Mouse (Mus musculus): Measurements from ENCODE around the gene Btaf1.

Gene Btaf1

GRCm38 (mm10) chr19:36913064-36913463, 12.8 kb upstream of the Btaf1 start:
- ChIA-PET POLR2A (interaction anchor here in 2 of 4 experiments (0.6 to 3.7 kb wide), 7 partner anchors 9 to 464 kb away, joined by 3 to 39 read pairs (median 3); partner anchors contain the start of gene Kif11 (in 1 of the 2)), CTCF (no interaction called here)

GRCm38 (mm10) chr19:36916206-36916605, 9.7 kb upstream of the Btaf1 start:
- POLR2A ChIA-PET: interaction anchor here in 2 of 4 experiments (0.6 to 4.5 kb wide), 10 partner anchors 10 to 689 kb away, joined by 3 to 56 read pairs (median 3); partner anchors contain the start of genes Btaf1 (in 1 of the 2) and Kif11 (in 1 of the 2)
- CTCF ChIA-PET: interaction anchor here in 2 of 4 experiments (0.7 to 0.9 kb wide), 2 partner anchors 10 to 73 kb away, joined by 3 to 5 read pairs; no protein-coding TSS in a partner anchor

GRCm38 (mm10) chr19:36916876-36917389, 8.9 kb upstream of the Btaf1 start:
- CTCF ChIA-PET: interaction anchor here in 1 of 4 experiments (0.6 kb wide), 1 partner anchor 101 kb away, joined by 7 read pairs; no protein-coding TSS in a partner anchor
- POLR2A ChIA-PET: interaction anchor here in 2 of 4 experiments (0.6 to 4.5 kb wide), 9 partner anchors 9 to 689 kb away, joined by 3 to 56 read pairs (median 4); partner anchors contain the start of genes Kif11 (in 2 of the 2) and Btaf1 (in 1 of the 2)

- ChIA-PET CTCF (interaction anchor here (0.8 to 2.3 kb wide), 17 partner anchors 9 to 1199 kb away, joined by 3 to 42 read pairs (median 4); no protein-coding TSS in a partner anchor), POLR2A (interaction anchor here (0.5 to 4.5 kb wide), 48 partner anchors 7 to 655 kb away, joined by 3 to 56 read pairs (median 4); partner anchors contain the start of genes Tnks2 (in 3 of the 4), Btaf1 (in 1 of the 4), Kif11 (in 1 of the 4) and Ppp1r3c (in 1 of the 4))
These were observed 7.2 kb upstream of the Btaf1 start for GRCm38 (mm10) chr19:36918441-36919301.

- CTCF ChIA-PET: interaction anchor here (0.8 to 2.3 kb wide), 13 partner anchors 9 to 182 kb away, joined by 3 to 42 read pairs (median 4); no protein-coding TSS in a partner anchor
- POLR2A ChIA-PET: interaction anchor here in 3 of 4 experiments (0.9 to 4.5 kb wide), 28 partner anchors 8 to 654 kb away, joined by 3 to 56 read pairs (median 6); partner anchors contain the start of genes Kif11 (in 1 of the 3), Ppp1r3c (in 1 of the 3) and Tnks2 (in 1 of the 3)
These were observed 6.4 kb upstream of the Btaf1 start, which contains the start of gene Fgfbp3 for GRCm38 (mm10) chr19:36919466-36919865. Gene Fgfbp3 (minus strand): TSS chr19:36919615.

- ChIA-PET CTCF (interaction anchor here (0.5 to 2.9 kb wide), 25 partner anchors 10 to 452 kb away, joined by 3 to 34 read pairs (median 5); no protein-coding TSS in a partner anchor), POLR2A (interaction anchor here in 2 of 4 experiments (0.5 to 3.7 kb wide), 18 partner anchors 9 to 454 kb away, joined by 3 to 22 read pairs (median 4); partner anchors contain the start of genes Kif11 (in 1 of the 2) and Ppp1r3c (in 1 of the 2))
These were observed 3.9 kb upstream of the Btaf1 start for GRCm38 (mm10) chr19:36922015-36922414.

- CTCF ChIA-PET: interaction anchor here (0.6 to 2.9 kb wide), 10 partner anchors 13 to 122 kb away, joined by 3 to 34 read pairs (median 4); no protein-coding TSS in a partner anchor
These were observed 2.9 kb upstream of the Btaf1 start for GRCm38 (mm10) chr19:36922936-36923335.

GRCm38 (mm10) chr19:36926553-36927236, 816 bp downstream of the Btaf1 start:
- POLR2A ChIA-PET: interaction anchor here (0.5 to 8.7 kb wide), 67 partner anchors 8 to 1505 kb away, joined by 3 to 58 read pairs (median 4); partner anchors contain the start of genes Kif11 (in 2 of the 4), Fgfbp3 (in 1 of the 4), March5 (in 1 of the 4) and Ppp1r3c (in 1 of the 4)

More at GRCm38 (mm10) chr19:36922936-36923335, 2.9 kb upstream of the Btaf1 start:
- POLR2A ChIA-PET: interaction anchor here in 2 of 4 experiments (0.9 to 3.7 kb wide), 13 partner anchors 8 to 453 kb away, joined by 3 to 22 read pairs (median 4); partner anchors contain the start of gene Kif11 (in 1 of the 2)

GRCm38 (mm10) chr19:36927800-36928361, 2.0 kb downstream of the Btaf1 start:
- CTCF ChIA-PET: interaction anchor here (0.7 to 1.1 kb wide), 4 partner anchors 12 to 529 kb away, joined by 3 to 7 read pairs (median 3); no protein-coding TSS in a partner anchor

More at GRCm38 (mm10) chr19:36926553-36927236, 816 bp downstream of the Btaf1 start:
- CTCF ChIA-PET: interaction anchor here in 3 of 4 experiments (0.5 to 2.4 kb wide), 8 partner anchors 16 to 498 kb away, joined by 3 to 14 read pairs (median 5); no protein-coding TSS in a partner anchor

GRCm38 (mm10) chr19:36929816-36930215, 3.9 kb downstream of the Btaf1 start:
- POLR2A ChIA-PET: interaction anchor here in 3 of 4 experiments (0.6 to 8.7 kb wide), 14 partner anchors 8 to 542 kb away, joined by 3 to 58 read pairs (median 4); partner anchors contain the start of gene Fgfbp3 (in 1 of the 3)
- CTCF ChIA-PET: interaction anchor here in 1 of 4 experiments (0.9 kb wide), 1 partner anchor 20 kb away, joined by 3 read pairs; no protein-coding TSS in a partner anchor

More at GRCm38 (mm10) chr19:36927800-36928361, 2.0 kb downstream of the Btaf1 start:
- POLR2A ChIA-PET: interaction anchor here in 3 of 4 experiments (0.7 to 8.7 kb wide), 12 partner anchors 8 to 783 kb away, joined by 3 to 58 read pairs (median 5); partner anchors contain the start of gene Fgfbp3 (in 2 of the 3)

GRCm38 (mm10) chr19:36932097-36932496, 6.2 kb downstream of the Btaf1 start:
- ChIA-PET CTCF (interaction anchor here in 2 of 4 experiments (0.6 to 1.3 kb wide), 3 partner anchors 8 to 670 kb away, joined by 3 read pairs; no protein-coding TSS in a partner anchor), POLR2A (interaction anchor here in 2 of 4 experiments (0.6 to 8.7 kb wide), 9 partner anchors 8 to 424 kb away, joined by 3 to 58 read pairs (median 3); partner anchors contain the start of gene Fgfbp3 (in 1 of the 2))

GRCm38 (mm10) chr19:36932613-36933012, 6.7 kb downstream of the Btaf1 start:
- POLR2A ChIA-PET: interaction anchor here in 1 of 4 experiments (1.2 to 8.7 kb wide), 6 partner anchors 7 to 423 kb away, joined by 3 to 58 read pairs (median 6); partner anchors contain the start of gene Fgfbp3

GRCm38 (mm10) chr19:36936285-36936684, 10.4 kb downstream of the Btaf1 start:
- CTCF ChIA-PET: interaction anchor here in 1 of 4 experiments (1.6 kb wide), 1 partner anchor 19 kb away, joined by 3 read pairs; no protein-coding TSS in a partner anchor
- POLR2A ChIA-PET: interaction anchor here in 1 of 4 experiments (1.4 to 3.0 kb wide), 3 partner anchors 10 to 18 kb away, joined by 4 to 15 read pairs (median 9); partner anchors contain the start of genes Btaf1 and Fgfbp3

More at GRCm38 (mm10) chr19:36932613-36933012, 6.7 kb downstream of the Btaf1 start:
- CTCF ChIA-PET: interaction anchor here in 1 of 4 experiments (0.6 kb wide), 1 partner anchor 342 kb away, joined by 3 read pairs; no protein-coding TSS in a partner anchor

- ChIA-PET POLR2A (interaction anchor here in 1 of 4 experiments (4.6 kb wide), 1 partner anchor 10 kb away, joined by 58 read pairs; the partner anchor contains the start of gene Btaf1), CTCF (no interaction called here)
These were observed 12.1 kb downstream of the Btaf1 start for GRCm38 (mm10) chr19:36938008-36938407.

- CTCF ChIA-PET: interaction anchor here in 3 of 4 experiments (0.6 to 1.5 kb wide), 9 partner anchors 9 to 900 kb away, joined by 3 to 7 read pairs (median 3); no protein-coding TSS in a partner anchor
These were observed 14.2 kb downstream of the Btaf1 start for GRCm38 (mm10) chr19:36940064-36940463.

More at GRCm38 (mm10) chr19:36940064-36940463, 14.2 kb downstream of the Btaf1 start:
- POLR2A ChIA-PET: interaction anchor here in 2 of 4 experiments (0.6 to 4.6 kb wide), 18 partner anchors 9 to 440 kb away, joined by 3 to 58 read pairs (median 3); partner anchors contain the start of genes Btaf1 (in 1 of the 2) and Kif11 (in 1 of the 2)

Data from embryonic stem cell, embryonic (primary cell).